Mouse (Mus musculus): Measurements from ENCODE around the gene Ifng. TPM values are rescaled to one million over a fixed set of nuclear protein-coding genes. Genes with fewer than 3 reads are reported as not detected.

The Ifng gene
- not detected in 2 replicates for polyA plus RNA-seq (2016; fragmentation: Nextera tagmentation; extraction: Ambion mirVana)

DNA sequence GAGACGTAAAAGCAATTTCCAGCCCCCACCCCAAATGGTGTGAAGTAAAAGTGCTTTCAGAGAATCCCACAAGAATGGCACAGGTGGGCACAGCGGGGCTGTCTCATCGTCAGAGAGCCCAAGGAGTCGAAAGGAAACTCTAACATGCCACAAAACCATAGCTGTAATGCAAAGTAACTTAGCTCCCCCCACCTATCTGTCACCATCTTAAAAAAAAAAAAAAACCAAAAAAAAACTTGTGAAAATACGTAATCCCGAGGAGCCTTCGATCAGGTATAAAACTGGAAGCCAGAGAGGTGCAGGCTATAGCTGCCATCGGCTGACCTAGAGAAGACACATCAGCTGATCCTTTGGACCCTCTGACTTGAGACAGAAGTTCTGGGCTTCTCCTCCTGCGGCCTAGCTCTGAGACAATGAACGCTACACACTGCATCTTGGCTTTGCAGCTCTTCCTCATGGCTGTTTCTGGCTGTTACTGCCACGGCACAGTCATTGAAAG is at the start of gene Ifng:
Ifng (plus strand) TSS at position 305 of the 499 bp plus-strand sequence.
- Histone ChIP-seq H3K4me3 (no peak within 1 kb of the TSS), H3K9me3 (no peaks in the 10 kb centered on the region), H3K27ac (replicated peaks) (no peak within 1 kb of the TSS), H3K4me1 (no peaks in the 10 kb centered on the region), H3K36me3 (no peaks in the 10 kb centered on the region), H3K27me3 (no peaks in the 10 kb centered on the region), H3K4me2 (replicated peaks) (no peak within 1 kb of the TSS), H3K9ac (replicated peaks) (no peak within 1 kb of the TSS)
- 94% methylated on average over 11 of the region's 11 CpGs for WGBS
- ATAC-seq (ENCODE audit: low FRiP score, low read depth) = no peak

- Histone ChIP-seq H3K4me3 (no peak overlapping the region), H3K27me3 (no peaks in the 10 kb centered on the region), H3K9me3 (no peaks in the 10 kb centered on the region), H3K36me3 (no peaks in the 10 kb centered on the region), H3K4me2 (replicated peaks) (no peak overlapping the region), H3K9ac (replicated peaks) (no peak overlapping the region), H3K27ac (replicated peaks) (no peak overlapping the region), H3K4me1 (no peaks in the 10 kb centered on the region)
- no peak for ATAC-seq (ENCODE audit: low FRiP score, low read depth)
- WGBS = 92% methylated on average over 16 of the region's 16 CpGs
Measured at GRCm38 (mm10) chr10:118399917-118400316, 40.9 kb upstream of the Ifng start.

DNA sequence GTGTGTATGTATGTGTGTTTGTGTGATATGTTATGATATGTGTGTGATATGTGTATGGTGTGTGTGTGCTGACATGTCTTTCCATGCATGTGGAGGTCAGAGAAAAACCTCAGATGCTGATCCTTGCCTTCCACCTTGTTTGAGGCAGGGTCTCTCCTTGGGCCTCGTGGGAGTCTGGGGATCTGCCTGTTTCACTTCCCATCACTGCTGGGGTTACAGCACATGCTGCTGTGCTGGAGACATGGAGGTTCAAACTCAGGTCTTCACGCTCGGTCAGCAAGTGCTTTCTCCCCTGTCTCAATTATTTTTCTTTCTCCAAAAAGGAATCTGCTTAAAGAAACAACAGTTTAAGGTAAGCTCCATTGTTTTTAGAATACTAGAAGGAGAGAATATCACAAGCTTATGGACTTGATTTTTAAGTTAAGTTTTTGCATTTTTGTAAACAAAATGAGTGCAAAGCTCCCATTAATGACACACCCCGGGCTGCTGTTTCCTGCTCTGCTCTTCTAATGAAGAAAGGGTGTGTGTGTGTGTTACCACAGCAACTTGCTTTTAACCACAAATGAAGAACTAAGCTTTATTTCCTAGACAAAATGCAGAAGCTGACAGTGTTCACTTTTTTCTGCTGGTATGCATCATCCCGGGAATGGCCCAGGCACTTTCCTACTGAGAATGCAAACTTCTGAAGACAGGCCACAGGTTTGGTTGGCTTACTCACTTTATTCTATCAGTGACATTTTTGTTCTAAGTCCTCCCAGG is 34.2 kb upstream of the Ifng start:
- no peaks in the 10 kb centered on the region for H3K36me3 ChIP-seq
- no peaks in the 10 kb centered on the region for H3K27me3 ChIP-seq
- H3K27ac ChIP-seq (replicated peaks) = no peak overlapping the region
- H3K4me2 ChIP-seq (replicated peaks) = no peak overlapping the region
- H3K4me3 ChIP-seq = no peak overlapping the region
- 86% methylated on average over 5 of the region's 5 CpGs for WGBS
- no peaks in the 10 kb centered on the region for H3K4me1 ChIP-seq
- H3K9ac ChIP-seq (replicated peaks) = no peak overlapping the region
- ATAC-seq (ENCODE audit: low FRiP score, low read depth) = no peak
- no peaks in the 10 kb centered on the region for H3K9me3 ChIP-seq

GRCm38 (mm10) chr10:118411377-118411776 is 29.5 kb upstream of the Ifng start:
- no peaks in the 10 kb centered on the region for H3K36me3 ChIP-seq
- no peaks in the 10 kb centered on the region for H3K27me3 ChIP-seq
- no peak overlapping the region for H3K27ac ChIP-seq (replicated peaks)
- H3K4me1 ChIP-seq = no peaks in the 10 kb centered on the region
- H3K4me3 ChIP-seq = no peak overlapping the region
- H3K4me2 ChIP-seq (replicated peaks) = no peak overlapping the region
- H3K9me3 ChIP-seq = no peaks in the 10 kb centered on the region
- ATAC-seq (ENCODE audit: low FRiP score, low read depth) = no peak
- H3K9ac ChIP-seq (replicated peaks) = no peak overlapping the region

- H3K9me3 ChIP-seq = no peaks in the 10 kb centered on the region
- H3K4me3 ChIP-seq = no peak overlapping the region
- H3K27ac ChIP-seq (replicated peaks) = no peak overlapping the region
- 87% methylated on average over 5 of the region's 5 CpGs for WGBS
- H3K27me3 ChIP-seq = no peaks in the 10 kb centered on the region
- H3K36me3 ChIP-seq = no peaks in the 10 kb centered on the region
- no peak overlapping the region for H3K4me2 ChIP-seq (replicated peaks)
- no peak for ATAC-seq (ENCODE audit: low FRiP score, low read depth)
- no peaks in the 10 kb centered on the region for H3K4me1 ChIP-seq
- no peak overlapping the region for H3K9ac ChIP-seq (replicated peaks)
Measured at GRCm38 (mm10) chr10:118412774-118413173, 28.1 kb upstream of the Ifng start.

- 85% methylated on average over 7 of the region's 7 CpGs for WGBS
- Histone ChIP-seq H3K4me2 (replicated peaks) (no peak overlapping the region), H3K36me3 (no peaks in the 10 kb centered on the region), H3K27me3 (no peaks in the 10 kb centered on the region), H3K9me3 (no peaks in the 10 kb centered on the region), H3K4me3 (no peak overlapping the region), H3K9ac (replicated peaks) (no peak overlapping the region), H3K4me1 (no peaks in the 10 kb centered on the region), H3K27ac (replicated peaks) (no peak overlapping the region)
- no peak for ATAC-seq (ENCODE audit: low FRiP score, low read depth)
Measured at GRCm38 (mm10) chr10:118419000-118419425, 21.8 kb upstream of the Ifng start.

DNA sequence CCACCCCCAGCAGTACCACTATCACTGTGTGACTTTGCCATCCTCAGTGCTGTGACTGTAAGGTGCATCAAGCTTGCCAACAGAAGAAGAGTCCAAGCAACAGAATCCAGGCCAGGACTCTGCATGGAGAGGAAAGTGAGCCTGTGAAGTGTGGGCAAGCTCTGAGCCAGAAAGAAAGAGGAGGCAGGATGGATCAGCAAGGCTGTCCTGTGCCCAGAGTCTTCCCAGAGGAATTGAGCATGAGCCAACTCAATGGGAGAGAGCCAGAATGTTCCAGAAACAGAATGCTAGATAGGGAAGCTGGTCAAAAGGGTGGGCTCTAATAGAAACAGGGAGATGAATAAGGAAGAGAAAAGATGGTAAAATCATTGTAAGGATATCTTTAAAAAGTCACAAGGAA is 19.9 kb upstream of the Ifng start:
- no peak overlapping the region for H3K9ac ChIP-seq (replicated peaks)
- H3K27me3 ChIP-seq = no peaks in the 10 kb centered on the region
- H3K27ac ChIP-seq (replicated peaks) = no peak overlapping the region
- ATAC-seq (ENCODE audit: low FRiP score, low read depth) = no peak
- H3K4me1 ChIP-seq = no peaks in the 10 kb centered on the region
- no peak overlapping the region for H3K4me3 ChIP-seq
- H3K4me2 ChIP-seq (replicated peaks) = no peak overlapping the region
- H3K9me3 ChIP-seq = no peaks in the 10 kb centered on the region
- no peaks in the 10 kb centered on the region for H3K36me3 ChIP-seq

GRCm38 (mm10) chr10:118435501-118435900 is 5.3 kb upstream of the Ifng start:
- 92% methylated on average over 6 of the region's 6 CpGs for WGBS
- Histone ChIP-seq H3K9me3 (no peaks in the 10 kb centered on the region), H3K27ac (replicated peaks) (no peak overlapping the region), H3K4me1 (no peaks in the 10 kb centered on the region), H3K27me3 (no peaks in the 10 kb centered on the region), H3K36me3 (no peaks in the 10 kb centered on the region), H3K4me2 (replicated peaks) (no peak overlapping the region), H3K9ac (replicated peaks) (no peak overlapping the region), H3K4me3 (no peak overlapping the region)
- ATAC-seq (ENCODE audit: low FRiP score, low read depth) = no peak

DNA sequence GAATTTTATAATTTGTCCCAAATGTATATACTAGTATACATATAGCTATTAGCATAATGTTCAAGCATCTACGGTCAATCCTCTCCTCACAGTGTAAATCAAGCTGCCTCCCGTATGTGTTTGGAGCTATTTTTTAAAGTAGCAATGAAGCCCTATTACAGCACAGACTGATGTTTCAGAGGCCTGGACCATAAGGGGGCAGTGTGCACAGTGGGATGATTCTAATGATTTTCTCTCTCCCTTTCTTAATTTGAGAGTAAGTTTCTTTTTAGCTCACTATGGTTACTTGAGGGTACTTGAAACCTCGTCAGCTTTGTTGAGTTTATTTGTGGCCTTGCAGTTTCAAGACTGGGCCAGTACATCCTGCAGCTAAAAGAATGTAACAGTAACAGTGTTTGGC is 1.1 kb downstream of the Ifng start:
- no peaks in the 10 kb centered on the region for H3K36me3 ChIP-seq
- no peaks in the 10 kb centered on the region for H3K27me3 ChIP-seq
- no peak overlapping the region for H3K9ac ChIP-seq (replicated peaks)
- no peaks in the 10 kb centered on the region for H3K9me3 ChIP-seq
- no peak overlapping the region for H3K4me3 ChIP-seq
- no peaks in the 10 kb centered on the region for H3K4me1 ChIP-seq
- H3K4me2 ChIP-seq (replicated peaks) = no peak overlapping the region
- H3K27ac ChIP-seq (replicated peaks) = no peak overlapping the region
- WGBS = 82% methylated on average over 3 of the region's 3 CpGs
- no peak for ATAC-seq (ENCODE audit: low FRiP score, low read depth)

- Histone ChIP-seq H3K4me3 (no peak overlapping the region), H3K4me1 (no peaks in the 10 kb centered on the region)
- WGBS = 91% methylated on average over 6 of the region's 6 CpGs
Measured at GRCm38 (mm10) chr10:118442999-118443398, 2.2 kb downstream of the Ifng start.

GRCm38 (mm10) chr10:118445021-118445420 is 4.2 kb downstream of the Ifng start:
- H3K9ac ChIP-seq (replicated peaks) = no peak overlapping the region
- H3K4me3 ChIP-seq = no peak overlapping the region
- 97% methylated on average over 6 of the region's 6 CpGs for WGBS
- no peak overlapping the region for H3K27ac ChIP-seq (replicated peaks)
- H3K36me3 ChIP-seq = no peaks in the 10 kb centered on the region
- no peaks in the 10 kb centered on the region for H3K9me3 ChIP-seq
- H3K27me3 ChIP-seq = no peaks in the 10 kb centered on the region
- H3K4me1 ChIP-seq = no peaks in the 10 kb centered on the region
- H3K4me2 ChIP-seq (replicated peaks) = no peak overlapping the region
- no peak for ATAC-seq (ENCODE audit: low FRiP score, low read depth)

More at GRCm38 (mm10) chr10:118442999-118443398, 2.2 kb downstream of the Ifng start:
- ATAC-seq (ENCODE audit: low FRiP score, low read depth) = no peak
- H3K9me3 ChIP-seq = no peaks in the 10 kb centered on the region
- H3K4me2 ChIP-seq (replicated peaks) = no peak overlapping the region
- H3K9ac ChIP-seq (replicated peaks) = no peak overlapping the region
- no peaks in the 10 kb centered on the region for H3K36me3 ChIP-seq
- no peak overlapping the region for H3K27ac ChIP-seq (replicated peaks)
- H3K27me3 ChIP-seq = no peaks in the 10 kb centered on the region

DNA sequence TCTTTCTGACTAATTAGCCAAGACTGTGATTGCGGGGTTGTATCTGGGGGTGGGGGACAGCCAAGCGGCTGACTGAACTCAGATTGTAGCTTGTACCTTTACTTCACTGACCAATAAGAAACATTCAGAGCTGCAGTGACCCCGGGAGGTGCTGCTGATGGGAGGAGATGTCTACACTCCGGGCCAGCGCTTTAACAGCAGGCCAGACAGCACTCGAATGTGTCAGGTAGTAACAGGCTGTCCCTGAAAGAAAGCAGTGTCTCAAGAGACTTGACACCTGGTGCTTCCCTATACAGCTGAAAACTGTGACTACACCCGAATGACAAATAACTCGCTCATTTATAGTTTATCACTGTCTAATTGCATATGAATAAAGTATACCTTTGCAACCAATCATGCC is 4.7 kb downstream of the Ifng start:
- ATAC-seq (ENCODE audit: low FRiP score, low read depth) = no peak
- WGBS = 86% methylated on average over 8 of the region's 8 CpGs

GRCm38 (mm10) chr10:118445978-118446377 is 5.1 kb downstream of the Ifng start:
- Histone ChIP-seq H3K9ac (replicated peaks) (no peak overlapping the region), H3K9me3 (no peaks in the 10 kb centered on the region), H3K36me3 (no peaks in the 10 kb centered on the region), H3K27ac (replicated peaks) (no peak overlapping the region), H3K27me3 (no peaks in the 10 kb centered on the region), H3K4me2 (replicated peaks) (no peak overlapping the region), H3K4me3 (no peak overlapping the region), H3K4me1 (no peaks in the 10 kb centered on the region)
- WGBS = 86% methylated on average over 14 of the region's 14 CpGs
- no peak for ATAC-seq (ENCODE audit: low FRiP score, low read depth)

More for the DNA sequence above, 4.7 kb downstream of the Ifng start:
- Histone ChIP-seq H3K27me3 (no peaks in the 10 kb centered on the region), H3K36me3 (no peaks in the 10 kb centered on the region), H3K27ac (replicated peaks) (no peak overlapping the region), H3K9ac (replicated peaks) (no peak overlapping the region), H3K9me3 (no peaks in the 10 kb centered on the region), H3K4me3 (no peak overlapping the region), H3K4me1 (no peaks in the 10 kb centered on the region), H3K4me2 (replicated peaks) (no peak overlapping the region)

Data from midbrain, embryonic 12.5 days (tissue).